Mouse (Mus musculus) limb, embryonic 14.5 days (tissue): ENCODE data around the gene Ccdc12. TPM values are rescaled to one million over a fixed set of nuclear protein-coding genes. Genes with fewer than 3 reads are reported as not detected.
"Not testable (repeated sequence)": the region's sequence is repeated elsewhere in the genome, so short reads cannot be mapped to it uniquely, and the experiment has no call there.

ENCODE experiments used
- ATAC-seq: fragments of 200-750 bp; cut with Nextera tagmentation; 2 replicates; pipeline ENCODE4 v1.8.0; 2017; ENCODE audit warnings: low read depth, moderate number of reproducible peaks, moderate TSS enrichment; ENCODE audit not compliant: low FRiP score
- DNase-seq: peaks from one replicate; pipeline ENCODE4 v3.0.0-alpha.2; 2015; ENCODE audit warnings: low spot score
- H3K27ac ChIP-seq: fragments of 300-500 bp; sonication (generic); replicated peaks from 2 replicates; pipeline ENCODE4 v1.5.1; 2014; ENCODE audit warnings: low read depth, mild to moderate bottlenecking, low read length, moderate library complexity, mixed read lengths
- H3K27me3 ChIP-seq: fragments of 300-500 bp; sonication (generic); 2 replicates; pipeline ENCODE4 v1.6.1; 2014; ENCODE audit warnings: low read length, mixed read lengths; ENCODE audit not compliant: control insufficient read depth, insufficient read depth
- H3K36me3 ChIP-seq: fragments of 300-500 bp; sonication (generic); 2 replicates; pipeline ENCODE4 v1.6.1; 2014; ENCODE audit warnings: mild to moderate bottlenecking, low read length, moderate library complexity, mixed read lengths; ENCODE audit not compliant: control insufficient read depth, insufficient read depth
- H3K4me1 ChIP-seq: fragments of 300-500 bp; sonication (generic); 2 replicates; pipeline ENCODE4 v1.6.1; 2014; ENCODE audit warnings: antibody characterized with exemption, low read length, mixed read lengths; ENCODE audit not compliant: control insufficient read depth, insufficient read depth
- H3K4me2 ChIP-seq: fragments of 300-500 bp; sonication (generic); replicated peaks from 2 replicates; pipeline ENCODE4 v1.6.1; 2014; ENCODE audit warnings: low read depth, mild to moderate bottlenecking, low read length, moderate library complexity; ENCODE audit not compliant: severe bottlenecking
- H3K4me3 ChIP-seq: fragments of 300-500 bp; sonication (generic); replicated peaks from 2 replicates; pipeline ENCODE4 v1.5.1; 2014; ENCODE audit warnings: low read length
- H3K9ac ChIP-seq: fragments of 300-500 bp; sonication (generic); 2 replicates; pipeline ENCODE4 v1.6.1; 2014; ENCODE audit warnings: mild to moderate bottlenecking, low read depth, low read length, moderate library complexity; ENCODE audit not compliant: severe bottlenecking
- H3K9me3 ChIP-seq: fragments of 300-500 bp; sonication (generic); 2 replicates; pipeline ENCODE4 v1.6.1; 2016; ENCODE audit warnings: low read length; ENCODE audit not compliant: control insufficient read depth
- POLR2A ChIP-seq: fragments of 200-500 bp; IDR thresholded peaks from 2 replicates; pipeline ENCODE4 v1.8.0; 2012; ENCODE audit warnings: inconsistent platforms, mild to moderate bottlenecking, moderate library complexity, borderline replicate concordance; ENCODE audit not compliant: insufficient read depth, insufficient read length; ENCODE audit errors: extremely low read depth
- WGBS: fragments of 180-500 bp; shearing (Covaris S2); extraction: QIAGEN DNeasy Blood & Tissue Kit; methylation state at CpG from one replicate; pipeline ENCODE4 v1.1.7; 2014; 5-methylcytosine and 5-hydroxymethylcytosine counted together
- polyA plus RNA-seq, 2 experiments: library from polyadenylated mRNA; depleted of rRNA in 1 of 2; stranded (reverse) in 1 of 2; unstranded in 1 of 2; fragments of >200 nt; fragmentation: Nextera tagmentation in 1 of 2; extraction: Ambion mirVana in 1 of 2; gene quantifications; 2 replicates each; pipeline versions ENCODE4 v1.2.1 to v1.2.3; 2012 to 2014

Ccdc12 gene
- polyA plus RNA-seq, 2 experiments = 83.8 to 102 TPM

GRCm38 (mm10) chr9:110678886-110679285 lies 22.6 kb downstream of the Ccdc12 start:
- H3K4me3 ChIP-seq = no peak overlapping the region
- H3K27me3 ChIP-seq = no peaks in the 10 kb centered on the region
- no peak overlapping the region for H3K27ac ChIP-seq
- H3K4me1 ChIP-seq = peaks cover 9% of the 10 kb centered on the region
- no peak overlapping the region for H3K9ac ChIP-seq
- no peaks in the 10 kb centered on the region for H3K36me3 ChIP-seq
- no peaks in the 10 kb centered on the region for H3K9me3 ChIP-seq
- TF ChIP-seq POLR2A = no peak
- no peak for ATAC-seq
- H3K4me2 ChIP-seq = no peak overlapping the region
- no peak for DNase-seq
- WGBS = 73% methylated on average over 5 of the region's 5 CpGs

DNA sequence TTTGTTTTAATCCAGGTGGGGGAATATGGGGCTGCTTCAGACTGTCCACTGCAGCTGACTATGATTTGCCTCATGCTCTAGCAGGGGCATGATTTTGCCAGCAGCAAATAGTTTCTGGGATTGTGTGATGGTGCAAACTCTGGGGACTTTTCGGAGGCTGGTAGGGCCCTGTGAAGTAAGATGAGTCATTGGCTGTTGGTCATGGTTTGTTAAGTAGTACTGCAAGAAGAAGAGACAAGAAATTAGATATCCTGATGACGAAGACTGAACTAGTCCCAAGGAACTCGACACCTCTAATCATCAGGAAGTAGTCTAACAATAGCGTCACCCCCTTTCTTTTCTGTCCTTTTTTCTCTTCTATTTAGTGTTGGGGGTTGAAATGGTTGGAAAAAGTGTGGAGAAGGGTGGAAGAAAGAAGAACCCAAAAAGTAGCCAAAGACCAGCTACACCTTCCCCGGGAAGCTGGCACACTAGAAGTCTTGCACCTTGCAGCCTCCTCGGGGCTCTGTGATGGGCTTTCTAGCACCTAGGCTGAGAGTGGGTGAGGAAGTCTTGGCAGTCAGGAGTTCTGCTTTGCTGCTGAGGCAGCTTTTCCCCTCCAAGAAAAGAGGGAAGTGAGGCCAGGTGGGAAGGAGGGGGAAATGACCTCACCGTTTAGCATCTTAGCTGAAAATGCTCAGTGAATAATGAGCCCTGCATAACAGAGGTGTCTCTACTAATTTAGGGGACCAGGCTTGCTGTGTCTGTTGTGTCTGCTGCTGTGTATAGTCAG lies 24.6 kb downstream of the Ccdc12 start:
- Histone ChIP-seq H3K9ac (no peak overlapping the region), H3K27ac (no peak overlapping the region), H3K36me3 (no peaks in the 10 kb centered on the region), H3K9me3 (no peaks in the 10 kb centered on the region), H3K4me1 (peaks cover 14% of the 10 kb centered on the region), H3K27me3 (no peaks in the 10 kb centered on the region), H3K4me2 (no peak overlapping the region), H3K4me3 (no peak overlapping the region)
- no peak for TF ChIP-seq POLR2A
- WGBS = 74% methylated on average over 7 of the region's 7 CpGs
- DNase-seq = no peak
- no peak for ATAC-seq

GRCm38 (mm10) chr9:110681817-110682216 lies 25.5 kb downstream of the Ccdc12 start:
- no peak for TF ChIP-seq POLR2A
- Histone ChIP-seq H3K4me3 (no peak overlapping the region), H3K27me3 (no peaks in the 10 kb centered on the region), H3K27ac (no peak overlapping the region), H3K36me3 (no peaks in the 10 kb centered on the region), H3K9ac (no peak overlapping the region), H3K4me1 (peaks cover 14% of the 10 kb centered on the region), H3K4me2 (no peak overlapping the region), H3K9me3 (no peaks in the 10 kb centered on the region)
- DNase-seq (peak; percentile 43), ATAC-seq (no peak)
- 73% methylated on average over 9 of the region's 9 CpGs for WGBS

GRCm38 (mm10) chr9:110682255-110682654 lies 26.0 kb downstream of the Ccdc12 start:
- Histone ChIP-seq H3K36me3 (no peaks in the 10 kb centered on the region), H3K9me3 (no peaks in the 10 kb centered on the region), H3K27me3 (no peaks in the 10 kb centered on the region), H3K27ac (no peak overlapping the region), H3K4me3 (no peak overlapping the region), H3K4me2 (no peak overlapping the region), H3K4me1 (peaks cover 14% of the 10 kb centered on the region), H3K9ac (no peak overlapping the region)
- 40% methylated on average over 5 of the region's 5 CpGs for WGBS
- no peak for DNase-seq
- ATAC-seq = no peak
- TF ChIP-seq POLR2A = no peak

DNA sequence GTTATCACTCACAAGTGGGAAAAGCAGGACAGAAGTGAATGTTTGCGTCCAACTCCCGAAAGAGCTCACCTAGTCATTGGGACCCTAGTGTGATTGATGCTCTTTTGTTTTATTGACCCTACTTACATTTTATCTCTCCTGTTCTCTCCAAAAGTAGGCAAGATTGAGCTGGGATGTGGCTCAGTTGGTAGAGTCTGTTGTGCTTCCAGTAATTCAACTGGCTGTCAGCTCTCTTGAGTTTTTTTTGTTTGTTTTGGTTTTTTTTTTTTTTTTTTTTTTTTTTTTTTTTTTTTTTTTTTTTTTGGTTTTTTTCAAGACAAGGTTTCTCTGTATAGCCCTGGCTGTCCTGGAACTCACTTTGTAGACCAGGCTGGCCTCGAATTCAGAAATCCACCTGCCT lies 26.4 kb downstream of the Ccdc12 start:
- not testable (repeated sequence) for H3K27me3 ChIP-seq, ATAC-seq, H3K36me3 ChIP-seq, DNase-seq, H3K27ac ChIP-seq, H3K4me2 ChIP-seq, H3K4me3 ChIP-seq, H3K9me3 ChIP-seq, H3K9ac ChIP-seq
- peaks cover 14% of the 10 kb centered on the region for H3K4me1 ChIP-seq
- 80% methylated on average over 3 of the region's 3 CpGs for WGBS
